Mouse (Mus musculus) adrenal gland, postnatal 25 days (tissue): Measurements from ENCODE around the gene Ramac. TPM values are rescaled to one million over a fixed set of nuclear protein-coding genes. Genes with fewer than 3 reads are reported as not detected.

ENCODE experiments used
- DNase-seq: peaks from one replicate; pipeline ENCODE4 v3.0.0; 2021; ENCODE audit warnings: mixed read lengths
- total RNA-seq: library from RNA; stranded (reverse); gene quantifications from 2 replicates; pipeline ENCODE4 v1.2.3, GENCODE M21; 2021

Gene Ramac
- total RNA-seq, 1 experiment from 2014 or later, result 55.8 TPM

DNA sequence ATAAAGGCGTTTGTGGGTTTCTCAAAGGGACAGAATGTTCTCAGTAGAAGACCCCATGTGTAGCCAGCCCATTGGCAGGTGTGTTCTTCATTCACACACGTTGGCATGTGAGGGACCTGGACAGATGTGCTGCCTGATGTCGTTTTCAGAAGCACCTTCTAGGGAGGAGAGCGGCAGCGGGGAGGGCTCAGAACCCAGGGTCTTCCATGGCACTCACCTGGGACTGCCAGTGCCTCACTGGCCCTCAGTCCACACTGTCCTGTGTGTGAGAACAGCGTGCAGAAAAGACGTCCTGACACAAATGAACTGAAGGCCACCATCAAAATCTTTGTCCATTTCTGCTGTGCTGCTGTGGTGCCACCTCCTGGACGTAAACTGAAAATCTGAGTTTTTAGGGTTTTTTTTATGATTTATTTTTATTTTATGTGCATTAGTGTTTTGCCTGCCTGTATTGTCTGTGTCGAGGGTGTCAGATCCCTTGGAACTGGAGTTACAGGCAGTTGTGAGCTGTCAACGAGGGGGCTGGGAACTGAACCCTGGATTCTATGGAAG lies 15.0 kb downstream of the Ramac start:
- no peak for DNase-seq

DNA sequence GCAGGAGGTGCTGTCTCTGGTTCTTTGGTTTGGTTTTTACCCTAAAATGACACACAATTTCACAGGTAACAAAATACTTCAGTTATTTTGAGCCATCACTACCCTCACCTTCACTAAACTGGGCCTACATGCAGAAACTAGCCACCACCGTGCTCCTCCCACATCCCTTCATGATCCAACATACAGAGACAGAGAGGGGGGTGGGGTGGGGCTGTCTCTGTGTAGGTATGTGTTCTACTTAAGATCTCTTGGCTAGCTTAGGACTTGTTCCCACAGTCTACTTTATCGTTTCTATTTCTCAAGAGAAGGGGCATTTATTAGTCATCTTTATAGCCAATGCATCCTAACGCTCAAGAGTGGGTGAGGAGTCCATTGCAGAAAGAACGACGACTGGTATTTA lies 25.8 kb downstream of the Ramac start:
- no peak for DNase-seq

DNA sequence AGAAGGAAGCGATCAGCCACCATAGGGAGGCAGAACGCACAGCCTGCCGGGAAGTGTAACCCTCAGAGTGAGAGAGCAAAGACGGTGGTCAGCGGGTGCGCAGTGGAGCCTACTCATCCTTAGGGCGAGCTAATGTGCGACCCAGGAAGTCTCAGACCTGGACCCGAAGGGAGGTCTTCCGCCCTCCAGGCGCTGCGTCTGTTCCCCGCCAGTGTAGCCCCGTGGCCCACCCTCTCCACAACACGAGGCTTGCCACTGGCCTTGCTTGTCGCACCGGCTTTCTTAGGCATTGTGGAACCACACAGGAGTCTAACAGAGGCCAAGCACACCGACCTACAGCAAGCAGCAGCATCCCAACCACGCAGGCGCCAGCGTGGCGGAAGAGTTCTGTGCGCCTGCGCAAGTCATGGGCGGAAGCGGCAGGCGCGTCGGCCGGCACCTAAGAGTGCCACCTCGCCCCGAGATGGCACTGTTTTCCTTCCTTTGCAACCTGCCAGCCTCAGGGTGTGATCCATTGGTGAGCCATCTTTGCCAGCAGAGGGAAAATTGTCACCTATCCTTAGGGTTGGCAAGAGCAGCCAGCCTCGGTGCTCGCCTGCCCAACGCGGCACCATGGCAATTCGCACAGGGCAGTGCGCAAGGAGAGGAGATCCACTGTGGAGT lies 26.5 kb downstream of the Ramac start, which contains the start of gene 3110040N11Rik:
Gene 3110040N11Rik, minus strand, starts transcription at position 384 of the 663 bp plus-strand sequence.
- peak; percentile 84 for DNase-seq

DNA sequence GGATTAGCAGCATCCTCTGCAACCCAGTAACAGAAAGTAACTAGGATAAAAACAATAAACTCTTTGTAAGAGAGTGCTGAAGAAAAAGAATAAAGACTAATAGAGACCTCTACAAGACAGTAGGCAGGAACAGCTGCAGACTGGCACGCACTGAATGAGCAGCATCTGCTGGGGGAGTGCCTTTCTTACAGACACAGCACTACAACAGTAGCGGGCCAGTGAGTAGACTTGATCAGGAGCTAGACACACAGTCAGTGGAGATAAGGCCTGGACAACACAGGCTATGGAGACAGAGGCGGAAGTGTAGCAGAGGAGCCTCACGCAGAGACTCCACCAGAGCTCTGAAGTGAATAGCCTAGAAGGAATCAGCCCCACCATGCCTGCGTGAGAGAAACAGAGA lies 43.3 kb downstream of the Ramac start:
- no peak for DNase-seq

Other genes with a start within 250 kb of the Ramac start
- gene Fsd2, start 196.0 kb upstream of the Ramac start, total RNA-seq, result 0.29 and 0.85 TPM in 2 replicates
- 21.4 and 25.0 TPM in 2 replicates for gene Whamm, start 191.7 kb upstream of the Ramac start, total RNA-seq
- gene Homer2, start 55.4 kb upstream of the Ramac start, total RNA-seq, result 2.4 and 2.6 TPM in 2 replicates
- gene 3110040N11Rik, start 26.6 kb downstream of the Ramac start, total RNA-seq, result 41.1 and 48.2 TPM in 2 replicates
- gene Btbd1, start 66.5 kb downstream of the Ramac start, total RNA-seq, result 113 and 119 TPM in 2 replicates
- gene Gm10160, start 92.9 kb downstream of the Ramac start, total RNA-seq, result not detected in 2 replicates
- 11.6 and 12.4 TPM in 2 replicates for gene Tm6sf1, start 96.1 kb downstream of the Ramac start, total RNA-seq
- 12.4 and 14.2 TPM in 2 replicates for gene Hdgfl3, start 171.5 kb downstream of the Ramac start, total RNA-seq
- gene Bnc1, start 229.4 kb downstream of the Ramac start, total RNA-seq, result 0.33 and 0.43 TPM in 2 replicates